Mouse (Mus musculus) kidney, adult 2 months (tissue): ENCODE measurements around the gene 4930558K02Rik. TPM values are rescaled to one million over a fixed set of nuclear protein-coding genes. Genes with fewer than 3 reads are reported as not detected.

ENCODE experiments used
- DNase-seq: peaks from one replicate; pipeline ENCODE4 v3.0.0; 2021
- H3K27ac ChIP-seq: fragments of 200-500 bp; 2 replicates; pipeline ENCODE4 v1.5.1; 2012; ENCODE audit warnings: low read depth, low read length, control low read depth, inconsistent platforms; ENCODE audit not compliant: insufficient read depth
- H3K27me3 ChIP-seq: fragments of 200-500 bp; replicated peaks from 2 replicates; pipeline ENCODE4 v1.6.1; 2012; ENCODE audit warnings: mild to moderate bottlenecking, moderate library complexity, low read length, inconsistent platforms; ENCODE audit not compliant: control insufficient read depth, insufficient read depth
- H3K36me3 ChIP-seq: fragments of 200-500 bp; 2 replicates; pipeline ENCODE4 v1.6.1; 2012; ENCODE audit warnings: mild to moderate bottlenecking, moderate library complexity, low read length, inconsistent platforms; ENCODE audit not compliant: control insufficient read depth, insufficient read depth
- H3K4me1 ChIP-seq: fragments of 200-500 bp; 2 replicates; pipeline ENCODE4 v1.6.1; 2011; ENCODE audit warnings: low read length; ENCODE audit not compliant: control insufficient read depth, insufficient read depth
- H3K4me3 ChIP-seq: fragments of 200-500 bp; 2 replicates; pipeline ENCODE4 v1.5.1; 2011; ENCODE audit warnings: mild to moderate bottlenecking, low read depth, low read length, control low read depth; ENCODE audit not compliant: insufficient read depth
- CTCF ChIP-seq: fragments of 200-500 bp; conservative IDR thresholded peaks from 2 replicates; pipeline ENCODE4 v1.5.1; 2011; ENCODE audit warnings: low read depth, mild to moderate bottlenecking, control low read depth, low read length, moderate library complexity, mixed read lengths; ENCODE audit not compliant: insufficient read depth, insufficient read length
- POLR2A ChIP-seq: fragments of 200-500 bp; IDR thresholded peaks from one replicate; pipeline ENCODE4 v1.6.1; 2011; ENCODE audit warnings: low read depth, low read length, control low read depth
- WGBS: fragments of 180-500 bp; shearing (Covaris S2); methylation state at CpG from one replicate; pipeline ENCODE4 v1.1.7; 2018; 5-methylcytosine and 5-hydroxymethylcytosine counted together
- polyA plus RNA-seq: library from polyadenylated mRNA; depleted of rRNA; stranded (reverse); fragments of >200 nt; gene quantifications from 2 replicates; pipeline ENCODE4 v1.2.3, GENCODE M21; 2012

4930558K02Rik gene
- polyA plus RNA-seq, 1 experiment: not detected

- Histone ChIP-seq H3K27ac (no peak overlapping the region), H3K36me3 (no peaks in the 10 kb centered on the region), H3K27me3 (no peaks in the 10 kb centered on the region), H3K4me3 (no peak overlapping the region), H3K4me1 (no peaks in the 10 kb centered on the region)
- 67% methylated on average over 3 of the region's 3 CpGs for WGBS
- no peak for TF ChIP-seq CTCF
- TF ChIP-seq POLR2A: no peak
- DNase-seq: no peak
Observed at GRCm38 (mm10) chr1:161924321-161924720, 55.1 kb downstream of the 4930558K02Rik start.

- 84% methylated on average over 6 of the region's 6 CpGs for WGBS
- Histone ChIP-seq H3K27ac (no peak overlapping the region), H3K36me3 (no peaks in the 10 kb centered on the region), H3K27me3 (no peaks in the 10 kb centered on the region), H3K4me3 (no peak overlapping the region), H3K4me1 (no peaks in the 10 kb centered on the region)
- DNase-seq: no peak
- TF ChIP-seq CTCF (no peak), POLR2A (no peak)
Observed at GRCm38 (mm10) chr1:161921928-161922327, 57.5 kb downstream of the 4930558K02Rik start.

GRCm38 (mm10) chr1:161920475-161921454 lies 58.7 kb downstream of the 4930558K02Rik start:
- H3K4me3 ChIP-seq: no peak overlapping the region
- TF ChIP-seq POLR2A (no peak), CTCF (no peak)
- WGBS: 81% methylated on average over 9 of the region's 9 CpGs
- H3K4me1 ChIP-seq: no peaks in the 10 kb centered on the region
- no peaks in the 10 kb centered on the region for H3K36me3 ChIP-seq
- no peaks in the 10 kb centered on the region for H3K27me3 ChIP-seq
- DNase-seq: no peak
- no peak overlapping the region; the same call in 1 of the 2 replicates for H3K27ac ChIP-seq

GRCm38 (mm10) chr1:161919594-161919993 lies 59.8 kb downstream of the 4930558K02Rik start:
- DNase-seq: no peak
- no peaks in the 10 kb centered on the region for H3K36me3 ChIP-seq
- H3K27me3 ChIP-seq: no peaks in the 10 kb centered on the region
- no peak overlapping the region for H3K4me3 ChIP-seq
- no peak overlapping the region for H3K27ac ChIP-seq
- no peak for TF ChIP-seq POLR2A
- TF ChIP-seq CTCF: no peak
- WGBS: 92% methylated on average over 2 of the region's 2 CpGs
- no peaks in the 10 kb centered on the region for H3K4me1 ChIP-seq

- H3K4me3 ChIP-seq: no peak overlapping the region
- no peak overlapping the region for H3K27ac ChIP-seq
- 60% methylated on average over 7 of the region's 7 CpGs for WGBS
- no peak for DNase-seq
- no peaks in the 10 kb centered on the region for H3K36me3 ChIP-seq
- TF ChIP-seq CTCF (no peak), POLR2A (no peak)
- H3K4me1 ChIP-seq: no peaks in the 10 kb centered on the region
- H3K27me3 ChIP-seq: no peaks in the 10 kb centered on the region
Observed at GRCm38 (mm10) chr1:161918682-161919372, 60.6 kb downstream of the 4930558K02Rik start.

- Histone ChIP-seq H3K4me3 (no peak overlapping the region), H3K27ac (no peak overlapping the region), H3K27me3 (no peaks in the 10 kb centered on the region), H3K36me3 (no peaks in the 10 kb centered on the region), H3K4me1 (peaks cover 5% of the 10 kb centered on the region)
- no peak for DNase-seq
- 92% methylated on average over 3 of the region's 3 CpGs for WGBS
- TF ChIP-seq POLR2A (no peak), CTCF (no peak)
Observed at GRCm38 (mm10) chr1:161917940-161918484, 61.4 kb downstream of the 4930558K02Rik start.
